Mouse (Mus musculus) liver, embryonic 12.5 days (tissue): ENCODE measurements around the gene Casp2. TPM values are rescaled to one million over a fixed set of nuclear protein-coding genes. Genes with fewer than 3 reads are reported as not detected.

Experiments
- ATAC-seq: fragments of 200-750 bp; cut with Nextera tagmentation; 2 replicates; pipeline ENCODE4 v1.8.0; 2017; ENCODE audit warnings: moderate number of reproducible peaks, mild to moderate bottlenecking, moderate library complexity
- H3K27ac ChIP-seq: fragments of 300-500 bp; sonication (generic); 2 replicates; pipeline ENCODE4 v1.5.1; 2016; ENCODE audit warnings: mild to moderate bottlenecking
- H3K27me3 ChIP-seq: fragments of 300-500 bp; sonication (generic); replicated peaks from 2 replicates; pipeline ENCODE4 v1.6.1; 2016; ENCODE audit warnings: mild to moderate bottlenecking, moderate library complexity
- H3K36me3 ChIP-seq: fragments of 300-500 bp; sonication (generic); 2 replicates; pipeline ENCODE4 v1.6.1; 2016; ENCODE audit warnings: mild to moderate bottlenecking, moderate library complexity
- H3K4me1 ChIP-seq: fragments of 300-500 bp; sonication (generic); 2 replicates; pipeline ENCODE4 v1.6.1; 2016
- H3K4me2 ChIP-seq: fragments of 300-500 bp; sonication (generic); 2 replicates; pipeline ENCODE4 v1.6.1; 2016; ENCODE audit warnings: mild to moderate bottlenecking, moderate library complexity
- H3K4me3 ChIP-seq: fragments of 300-500 bp; sonication (generic); 2 replicates; pipeline ENCODE4 v1.5.1; 2016; ENCODE audit warnings: mild to moderate bottlenecking, moderate library complexity
- H3K9ac ChIP-seq: fragments of 300-500 bp; sonication (generic); 2 replicates; pipeline ENCODE4 v1.6.1; 2016; ENCODE audit warnings: mild to moderate bottlenecking, moderate library complexity
- H3K9me3 ChIP-seq: fragments of 300-500 bp; sonication (generic); replicated peaks from 2 replicates; pipeline ENCODE4 v1.6.1; 2016; ENCODE audit warnings: mild to moderate bottlenecking, moderate library complexity
- WGBS: fragments of 180-500 bp; shearing (Covaris S2); methylation state at CpG from one replicate; pipeline ENCODE4 v1.1.7; 2016; ENCODE audit not compliant: insufficient replicate concordance; 5-methylcytosine and 5-hydroxymethylcytosine counted together
- polyA plus RNA-seq: library from polyadenylated mRNA; unstranded; fragments of >200 nt; fragmentation: Nextera tagmentation; extraction: Ambion mirVana; gene quantifications from 2 replicates; pipeline ENCODE4 v1.2.1, GENCODE M21; 2016

Gene Casp2
- polyA plus RNA-seq, 1 experiment from 2014 or later, result 36.0 TPM

GRCm38 (mm10) chr6:42287562-42287961 is 22.8 kb downstream of the Casp2 start:
- no peak for ATAC-seq
- H3K9me3 ChIP-seq, result no peaks in the 10 kb centered on the region

GRCm38 (mm10) chr6:42293327-42293726 is 28.5 kb downstream of the Casp2 start:
- H3K36me3 ChIP-seq, result no peaks in the 10 kb centered on the region
- H3K4me1 ChIP-seq, result no peaks in the 10 kb centered on the region
- H3K9me3 ChIP-seq, result no peaks in the 10 kb centered on the region
- H3K9ac ChIP-seq, result no peak overlapping the region
- WGBS, result 68% methylated on average over 6 of the region's 6 CpGs
- no peak overlapping the region for H3K4me2 ChIP-seq
- no peak overlapping the region for H3K27ac ChIP-seq
- no peak overlapping the region for H3K4me3 ChIP-seq
- ATAC-seq, result no peak
- H3K27me3 ChIP-seq, result no peaks in the 10 kb centered on the region

More at GRCm38 (mm10) chr6:42287562-42287961, 22.8 kb downstream of the Casp2 start:
- H3K36me3 ChIP-seq, result peaks cover 31% of the 10 kb centered on the region
- no peak overlapping the region for H3K4me3 ChIP-seq
- no peaks in the 10 kb centered on the region for H3K4me1 ChIP-seq
- no peak overlapping the region for H3K4me2 ChIP-seq
- no peaks in the 10 kb centered on the region for H3K27me3 ChIP-seq
- no peak overlapping the region for H3K9ac ChIP-seq
- H3K27ac ChIP-seq, result no peak overlapping the region

DNA sequence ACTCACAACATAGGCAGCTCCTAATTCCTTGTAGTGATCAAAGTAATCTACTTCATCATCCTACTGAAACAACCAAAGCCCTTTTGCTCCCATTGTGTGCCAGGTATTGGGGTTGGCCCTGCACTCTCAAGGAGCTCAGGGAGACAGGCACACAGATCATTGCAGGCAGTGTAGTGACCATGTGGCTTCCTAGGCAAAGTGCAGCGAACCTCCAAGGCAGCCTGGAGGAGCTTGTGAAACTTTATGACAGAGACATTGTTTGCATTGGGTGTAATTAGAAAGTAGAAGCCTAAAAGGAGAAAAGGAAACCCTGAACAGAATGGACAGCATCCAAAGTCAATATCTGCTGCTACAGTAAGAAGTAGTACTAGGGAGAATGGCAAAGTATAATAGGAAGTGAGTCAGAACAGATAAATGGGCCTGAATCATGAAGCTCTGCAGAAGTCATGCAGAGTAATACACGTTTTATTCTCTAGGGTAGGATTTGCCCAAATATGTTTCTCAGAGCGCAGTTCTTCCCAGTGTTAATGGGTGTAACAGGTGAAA is 30.8 kb downstream of the Casp2 start:
- 59% methylated on average over 3 of the region's 3 CpGs for WGBS
- no peak overlapping the region for H3K9ac ChIP-seq
- no peak overlapping the region for H3K4me2 ChIP-seq
- no peaks in the 10 kb centered on the region for H3K9me3 ChIP-seq
- no peaks in the 10 kb centered on the region for H3K4me1 ChIP-seq
- H3K4me3 ChIP-seq, result no peak overlapping the region
- no peaks in the 10 kb centered on the region for H3K27me3 ChIP-seq
- no peak for ATAC-seq
- H3K36me3 ChIP-seq, result no peaks in the 10 kb centered on the region
- no peak overlapping the region for H3K27ac ChIP-seq

DNA sequence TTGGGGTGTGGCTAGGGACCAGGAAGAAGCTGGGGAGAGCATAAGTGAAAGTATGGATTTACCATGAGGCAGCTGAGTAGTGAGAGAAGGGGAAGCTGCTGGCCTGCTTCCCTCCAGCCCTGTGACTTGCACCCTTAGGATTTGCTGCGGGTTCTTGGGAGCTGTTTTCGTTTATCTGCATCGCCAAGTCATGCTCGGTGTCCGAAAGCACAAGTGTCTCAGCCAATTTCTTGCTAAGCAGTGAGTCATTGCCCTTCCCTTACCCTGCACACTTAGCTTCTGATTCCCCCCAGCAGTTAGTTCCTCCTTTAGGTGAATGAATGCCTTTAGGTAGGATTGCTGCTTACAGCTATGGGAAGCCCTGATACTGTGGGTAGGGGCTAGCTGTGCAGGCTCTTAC is 34.6 kb downstream of the Casp2 start:
- Histone ChIP-seq H3K9me3 (no peaks in the 10 kb centered on the region), H3K9ac (no peak overlapping the region), H3K4me2 (no peak overlapping the region), H3K36me3 (no peaks in the 10 kb centered on the region), H3K4me3 (no peak overlapping the region), H3K4me1 (no peaks in the 10 kb centered on the region), H3K27ac (no peak overlapping the region), H3K27me3 (no peaks in the 10 kb centered on the region)
- ATAC-seq, result no peak
- 37% methylated on average over 5 of the region's 5 CpGs for WGBS

DNA sequence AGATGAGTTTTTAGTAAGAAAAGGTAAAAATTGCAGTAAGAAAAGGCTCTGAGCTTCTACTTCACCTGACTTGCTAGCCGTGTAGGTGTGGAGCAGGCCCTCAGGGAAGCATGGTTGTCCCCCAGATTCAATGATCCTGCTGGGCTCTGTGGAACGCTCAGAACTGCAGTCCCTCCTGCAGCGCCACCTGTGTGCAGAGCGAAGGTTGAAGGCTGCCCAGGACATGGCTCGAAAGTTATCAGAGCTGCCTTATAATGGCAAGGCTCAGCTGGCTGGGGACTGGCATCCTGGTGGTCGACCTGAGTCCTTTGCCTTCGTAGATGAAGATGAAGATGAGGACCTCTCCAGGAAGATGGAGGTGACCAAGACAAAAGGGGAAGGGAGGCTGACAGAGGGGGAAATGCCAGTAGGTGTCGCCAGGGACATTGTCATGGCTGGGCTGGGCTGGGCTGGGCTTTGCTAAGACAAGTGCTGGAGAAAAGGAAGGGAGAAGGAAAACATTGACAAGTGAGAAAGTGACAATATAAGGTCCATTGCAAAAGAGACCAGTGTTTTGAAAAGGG is 45.1 kb downstream of the Casp2 start:
- 42% methylated on average over 8 of the region's 8 CpGs for WGBS
- H3K4me1 ChIP-seq, result no peaks in the 10 kb centered on the region
- H3K4me2 ChIP-seq, result no peak overlapping the region

DNA sequence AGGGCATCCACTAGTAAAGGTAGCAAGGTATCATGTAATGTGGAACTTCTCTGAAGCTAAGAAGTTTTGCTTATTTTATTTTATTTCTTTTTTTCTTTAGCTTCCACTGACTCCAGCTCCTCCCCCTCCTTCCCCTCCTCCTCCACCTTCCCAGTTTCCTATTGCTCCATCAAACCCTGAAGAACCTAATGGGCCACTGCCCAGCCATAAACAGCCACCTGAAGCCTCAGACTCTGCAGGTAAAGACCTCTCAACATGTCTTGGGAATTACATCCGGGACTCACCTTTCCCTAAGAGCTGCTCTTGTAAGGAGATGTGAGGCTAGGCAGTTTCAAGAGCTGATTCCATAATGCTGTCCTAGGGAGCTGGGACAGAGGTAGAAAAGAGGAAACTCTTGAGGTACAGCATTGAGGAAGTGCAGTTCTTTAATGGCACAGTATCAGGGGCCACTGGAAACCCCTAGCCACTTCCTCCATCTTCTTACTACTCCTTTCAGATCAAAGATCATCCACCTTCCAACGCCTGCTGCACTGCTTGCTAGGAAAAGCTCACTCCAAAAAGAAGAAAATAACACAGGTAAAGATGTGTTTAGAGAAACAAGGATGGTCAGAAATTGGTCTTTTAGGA is 45.8 kb downstream of the Casp2 start:
- no peak overlapping the region for H3K4me3 ChIP-seq
- ATAC-seq, result no peak
- no peaks in the 10 kb centered on the region for H3K4me1 ChIP-seq
- no peaks in the 10 kb centered on the region for H3K27me3 ChIP-seq
- H3K4me2 ChIP-seq, result no peak overlapping the region
- H3K9me3 ChIP-seq, result no peaks in the 10 kb centered on the region
- no peaks in the 10 kb centered on the region for H3K36me3 ChIP-seq
- H3K9ac ChIP-seq, result no peak overlapping the region
- 46% methylated on average over 2 of the region's 2 CpGs for WGBS
- H3K27ac ChIP-seq, result no peak overlapping the region

More for the DNA sequence above, 45.1 kb downstream of the Casp2 start:
- no peaks in the 10 kb centered on the region for H3K27me3 ChIP-seq
- H3K9ac ChIP-seq, result no peak overlapping the region
- no peak for ATAC-seq
- no peak overlapping the region for H3K27ac ChIP-seq
- H3K9me3 ChIP-seq, result no peaks in the 10 kb centered on the region
- H3K4me3 ChIP-seq, result no peak overlapping the region
- no peaks in the 10 kb centered on the region for H3K36me3 ChIP-seq

DNA sequence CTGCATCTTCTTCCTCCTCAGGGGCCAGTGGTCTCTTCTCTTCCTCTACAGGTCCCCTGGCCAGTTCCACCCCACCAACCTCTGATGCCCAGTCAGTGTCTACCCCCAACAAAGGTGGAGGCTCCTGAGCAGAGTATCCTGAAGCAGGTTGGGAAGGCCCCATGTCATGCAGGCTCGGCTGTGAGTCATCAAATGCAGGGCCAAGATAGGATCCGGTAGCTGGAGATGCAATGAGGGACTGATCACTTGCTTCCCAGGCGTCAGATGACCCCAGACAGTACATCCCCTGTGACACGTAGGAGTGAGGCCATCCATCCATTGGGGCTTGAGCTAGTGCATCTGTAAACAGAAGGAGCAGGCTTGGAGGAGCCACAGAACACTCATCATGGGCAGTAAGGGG is 53.5 kb downstream of the Casp2 start:
- H3K27me3 ChIP-seq, result peaks cover 50% of the 10 kb centered on the region
- ATAC-seq, result no peak
- H3K4me2 ChIP-seq, result no peak overlapping the region
- no peaks in the 10 kb centered on the region for H3K4me1 ChIP-seq
- no peak overlapping the region for H3K27ac ChIP-seq
- H3K36me3 ChIP-seq, result no peaks in the 10 kb centered on the region
- H3K4me3 ChIP-seq, result no peak overlapping the region
- WGBS, result 60% methylated on average over 4 of the region's 4 CpGs
- no peak overlapping the region for H3K9ac ChIP-seq
- H3K9me3 ChIP-seq, result no peaks in the 10 kb centered on the region

GRCm38 (mm10) chr6:42323371-42324066 is 58.7 kb downstream of the Casp2 start:
- H3K4me2 ChIP-seq, result peak overlapping the region; percentile 78
- peak overlapping the region; percentile 56 for H3K4me3 ChIP-seq
- no peak overlapping the region for H3K27ac ChIP-seq
- H3K9ac ChIP-seq, result no peak overlapping the region
- peaks cover 65% of the 10 kb centered on the region for H3K27me3 ChIP-seq
- H3K36me3 ChIP-seq, result no peaks in the 10 kb centered on the region
- H3K4me1 ChIP-seq, result peaks cover 23% of the 10 kb centered on the region
- no peaks in the 10 kb centered on the region for H3K9me3 ChIP-seq
- 4% methylated on average over 28 of the region's 28 CpGs for WGBS
- ATAC-seq, result no peak

DNA sequence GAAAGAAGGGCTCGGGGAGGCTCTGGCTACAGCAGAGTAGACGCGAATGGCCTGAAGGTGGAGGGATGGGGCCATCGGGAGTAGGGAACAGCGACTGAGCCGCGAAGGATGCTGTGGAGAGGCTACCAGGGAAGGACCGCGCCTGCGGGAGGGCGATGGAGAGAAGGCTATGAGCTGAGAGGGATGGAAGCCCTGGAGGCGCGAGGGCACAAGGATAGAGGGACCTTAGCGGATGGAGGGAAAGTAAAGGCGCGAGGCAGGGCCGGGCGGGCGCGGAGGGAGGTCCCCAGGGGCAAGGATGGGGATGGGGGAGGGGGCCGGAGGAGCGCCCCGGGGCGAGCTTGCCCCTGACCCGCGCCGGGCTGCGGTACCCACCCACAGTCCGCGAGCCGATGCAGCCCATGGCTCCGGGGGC is 59.3 kb downstream of the Casp2 start:
- peaks cover 27% of the 10 kb centered on the region for H3K4me1 ChIP-seq
- H3K4me2 ChIP-seq, result peak overlapping the region; percentile 78
- H3K36me3 ChIP-seq, result no peaks in the 10 kb centered on the region
- H3K27ac ChIP-seq, result no peak overlapping the region
- under 1% methylated on average over 17 of the region's 32 CpGs for WGBS
- no peak overlapping the region for H3K9ac ChIP-seq
- peaks cover 65% of the 10 kb centered on the region for H3K27me3 ChIP-seq
- H3K9me3 ChIP-seq, result no peaks in the 10 kb centered on the region
- 0 out of 2 replicates have a peak, but pooled peaks have one; percentile 29 for ATAC-seq
- peak overlapping the region; percentile 56 for H3K4me3 ChIP-seq

- H3K27me3 ChIP-seq, result peaks cover 62% of the 10 kb centered on the region
- no peak for ATAC-seq
These were observed 59.9 kb downstream of the Casp2 start, which contains the start of gene Fam131b for GRCm38 (mm10) chr6:42324482-42325267. Fam131b (minus strand) TSS chr6:42324643.

DNA sequence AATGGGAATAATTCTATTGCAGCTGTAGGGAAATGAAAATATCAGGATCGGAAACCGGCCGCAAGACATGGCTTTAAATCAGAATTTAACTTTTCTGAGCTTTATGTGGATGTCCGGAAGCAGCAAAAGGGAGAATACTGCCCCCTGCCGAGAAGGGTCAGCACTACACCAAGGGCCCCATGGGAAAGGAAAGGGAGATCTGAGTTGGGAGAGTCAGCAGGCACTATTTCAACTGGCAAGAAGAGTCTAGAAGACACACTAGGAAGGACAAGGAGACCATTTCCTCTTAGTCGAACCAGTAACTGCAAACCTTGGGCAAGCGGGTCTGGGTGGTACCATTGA is 60.5 kb downstream of the Casp2 start:
- H3K36me3 ChIP-seq, result no peaks in the 10 kb centered on the region
- ATAC-seq, result no peak
- peaks cover 56% of the 10 kb centered on the region for H3K27me3 ChIP-seq
- peak overlapping the region; percentile 56 for H3K4me3 ChIP-seq
- H3K27ac ChIP-seq, result no peak overlapping the region
- WGBS, result 4% methylated on average over 7 of the region's 7 CpGs
- no peak overlapping the region for H3K9ac ChIP-seq
- H3K4me1 ChIP-seq, result peaks cover 27% of the 10 kb centered on the region
- H3K9me3 ChIP-seq, result no peaks in the 10 kb centered on the region
- peak overlapping the region; percentile 78 for H3K4me2 ChIP-seq

More at GRCm38 (mm10) chr6:42324482-42325267, 59.9 kb downstream of the Casp2 start, which contains the start of gene Fam131b:
- H3K9ac ChIP-seq, result 0 out of 2 replicates have a peak within 1 kb of the TSS, but pooled peaks have one; percentile 31
- H3K4me3 ChIP-seq, result peak within 1 kb of the TSS; percentile 56
- peak within 1 kb of the TSS; percentile 78 for H3K4me2 ChIP-seq
- no peak within 1 kb of the TSS for H3K27ac ChIP-seq
- H3K9me3 ChIP-seq, result no peaks in the 10 kb centered on the region
- H3K36me3 ChIP-seq, result no peaks in the 10 kb centered on the region
- 1% methylated on average over 42 of the region's 68 CpGs for WGBS
- H3K4me1 ChIP-seq, result peaks cover 27% of the 10 kb centered on the region
